Mouse (Mus musculus) leukemia stem cell, adult 10-12 weeks (primary cell): ENCODE measurements around the gene Rabggtb. TPM values are rescaled to one million over a fixed set of nuclear protein-coding genes. Genes with fewer than 3 reads are reported as not detected.

ENCODE experiments used
- polyA plus RNA-seq: library from polyadenylated mRNA; stranded (reverse); fragments of >175 nt; gene quantifications from 2 replicates; pipeline ENCODE4 v1.2.3, GENCODE M21; 2012; ENCODE audit warnings: low replicate concordance

The Rabggtb gene
- polyA plus RNA-seq = 15.0 and 17.2 TPM in 2 replicates

GRCm38 (mm10) chr3:153912546-153913509, at the start of gene Rabggtb:
Rabggtb (minus strand) TSS chr3:153913009.

GRCm38 (mm10) chr3:153944335-153944990, 31.7 kb upstream of the Rabggtb start, which contains the start of gene Acadm:
Acadm (minus strand) TSS chr3:153944632.

GRCm38 (mm10) chr3:153906136-153906871, 6.5 kb downstream of the Rabggtb start, which contains the start of gene Msh4:
Msh4 (minus strand) TSS chr3:153906138.

Other genes starting within 250 kb of the Rabggtb start
- gene St6galnac3, start 187.8 kb downstream of the Rabggtb start, polyA plus RNA-seq = 0.09 and 0.60 TPM in 2 replicates
- gene Asb17, start 68.8 kb downstream of the Rabggtb start, polyA plus RNA-seq = 0.65 TPM in 1 of 2 replicates, not detected in the other
- 0.11 and 0.18 TPM in 2 replicates for gene Msh4, start 6.9 kb downstream of the Rabggtb start, polyA plus RNA-seq
- 2.8 and 5.4 TPM in 2 replicates for gene Acadm, start 31.6 kb upstream of the Rabggtb start, polyA plus RNA-seq
- gene Slc44a5, start 60.4 kb upstream of the Rabggtb start, polyA plus RNA-seq = not detected in 2 replicates